In the genomic region with DNA sequence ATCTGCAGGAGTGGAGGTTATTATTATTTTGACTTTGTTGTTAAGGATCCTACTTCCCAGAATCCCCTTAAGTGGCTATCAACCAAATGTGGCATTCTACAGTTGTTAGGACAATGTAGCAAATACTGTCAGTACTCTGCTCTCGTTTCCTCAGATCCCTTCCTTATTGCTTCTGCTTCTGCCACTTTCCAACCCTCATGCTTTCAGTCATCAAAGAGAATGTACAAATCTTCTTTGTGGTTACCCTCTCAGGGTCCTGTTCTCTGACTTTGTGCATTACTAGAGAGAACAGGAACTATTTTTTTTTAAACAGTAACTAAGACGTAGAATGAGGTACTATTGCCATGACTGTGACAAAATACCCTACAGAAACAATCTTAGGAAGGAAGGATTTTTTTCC, we compare ENCODE assay signal across 21 mouse cellular contexts.
DNase-seq lines count a peak whose midpoint lies in the region; ATAC-seq and TF ChIP-seq lines count a peak whose summit lies in the region.
"Had no signal": no experiment of that assay in that cellular context is flagged by ENCODE, and none has a peak within 500 bp of the region (broad histone marks: within the 10 kb centered on the region; RNA-seq: fewer than 3 reads in every experiment).

No protein-coding gene starts in this region.

- no peaks in the 10 kb centered on the region for H3K36me3 ChIP-seq in stomach, postnatal 0 days (ENCODE audit: control insufficient read depth, insufficient read depth, low read length)
- H3K36me3 ChIP-seq: embryonic facial prominence, embryonic 13.5 days; embryonic facial prominence, embryonic 15.5 days; forebrain, embryonic 10.5 days; forebrain, embryonic 12.5 days had no signal

- no peak for TF ChIP-seq CTCF in stomach, postnatal 0 days (IDR thresholded peaks at IDR 0.05; ENCODE audit: low read depth)

- no peak overlapping the region for H3K4me2 ChIP-seq in stomach, postnatal 0 days (replicated peaks; ENCODE audit: low read depth)
- H3K4me2 ChIP-seq: embryonic facial prominence, embryonic 13.5 days; embryonic facial prominence, embryonic 15.5 days; forebrain, embryonic 12.5 days had no signal

- H3K27me3 ChIP-seq in stomach, postnatal 0 days (ENCODE audit: control insufficient read depth, insufficient read depth, low read length): no peaks in the 10 kb centered on the region

- DNase-seq in stomach, postnatal 0 days (ENCODE audit: low spot score): no peak
- no peak for DNase-seq in gastrocnemius, postnatal 4 days (ENCODE audit: low spot score in 2 of 2)
- DNase-seq in lung, postnatal 25 days (ENCODE audit: low spot score): no peak
- DNase-seq: adrenal gland, adult 2 months; adrenal gland, postnatal 10 days; adrenal gland, postnatal 25 days; cerebellum, adult 11-12 months; cerebellum, adult 2 months; cerebellum, adult 9-10 months; cerebellum, postnatal 10 days; cerebellum, postnatal 25 days; embryo, embryonic 11 days had no signal

- H3K9me3 ChIP-seq in stomach, postnatal 0 days (ENCODE audit: control insufficient read depth, low read length): no peaks in the 10 kb centered on the region
- H3K9me3 ChIP-seq: embryonic facial prominence, embryonic 13.5 days; embryonic facial prominence, embryonic 15.5 days; forebrain, embryonic 10.5 days; forebrain, embryonic 12.5 days had no signal

- peak; percentile 88 for ATAC-seq in granulocyte monocyte progenitor cell, adult 5-6 weeks (replicated peaks; ENCODE audit: poor library complexity, severe bottlenecking)
- peak; percentile 90 for ATAC-seq in megakaryocyte progenitor cell, adult 5-6 weeks (replicated peaks; ENCODE audit: poor library complexity)
- ATAC-seq in stomach, postnatal 0 days (ENCODE audit: low FRiP score, low TSS enrichment): no peak
- ATAC-seq: forebrain, embryonic 14.5 days; forebrain, embryonic 16.5 days had no signal

- no peak overlapping the region for H3K4me3 ChIP-seq in stomach, postnatal 0 days (ENCODE audit: low read depth, low read length)
- H3K4me3 ChIP-seq: embryonic facial prominence, embryonic 13.5 days; embryonic facial prominence, embryonic 15.5 days; erythroblast, embryonic 14.5 days; forebrain, embryonic 10.5 days; forebrain, embryonic 12.5 days had no signal

- H3K9ac ChIP-seq in stomach, postnatal 0 days (ENCODE audit: low read length): no peak overlapping the region
- H3K9ac ChIP-seq: embryonic facial prominence, embryonic 13.5 days; embryonic facial prominence, embryonic 15.5 days; forebrain, embryonic 12.5 days had no signal

- TF ChIP-seq EP300 in stomach, postnatal 0 days (optimal IDR thresholded peaks at IDR 0.05): no peak

- no peaks in the 10 kb centered on the region for H3K4me1 ChIP-seq in stomach, postnatal 0 days (replicated peaks; ENCODE audit: control insufficient read depth, insufficient read depth)
- H3K4me1 ChIP-seq: embryonic facial prominence, embryonic 13.5 days; embryonic facial prominence, embryonic 15.5 days; forebrain, embryonic 10.5 days; forebrain, embryonic 12.5 days had no signal

- 79% methylated on average over 2 of the region's 2 CpGs for WGBS in stomach, postnatal 0 days

- no peak overlapping the region for H3K27ac ChIP-seq in stomach, postnatal 0 days (replicated peaks)
- H3K27ac ChIP-seq: embryonic facial prominence, embryonic 13.5 days; embryonic facial prominence, embryonic 15.5 days; forebrain, embryonic 10.5 days; forebrain, embryonic 12.5 days had no signal
